Mouse (Mus musculus): ENCODE data around the gene Col9a2. TPM values are rescaled to one million over a fixed set of nuclear protein-coding genes. Genes with fewer than 3 reads are reported as not detected.
A peak's percentile ranks its signal among the peaks of the same experiment; 100 is the strongest.

Gene Col9a2
- polyA plus RNA-seq, 1 experiment from 2014 or later, result 78.8 TPM

DNA sequence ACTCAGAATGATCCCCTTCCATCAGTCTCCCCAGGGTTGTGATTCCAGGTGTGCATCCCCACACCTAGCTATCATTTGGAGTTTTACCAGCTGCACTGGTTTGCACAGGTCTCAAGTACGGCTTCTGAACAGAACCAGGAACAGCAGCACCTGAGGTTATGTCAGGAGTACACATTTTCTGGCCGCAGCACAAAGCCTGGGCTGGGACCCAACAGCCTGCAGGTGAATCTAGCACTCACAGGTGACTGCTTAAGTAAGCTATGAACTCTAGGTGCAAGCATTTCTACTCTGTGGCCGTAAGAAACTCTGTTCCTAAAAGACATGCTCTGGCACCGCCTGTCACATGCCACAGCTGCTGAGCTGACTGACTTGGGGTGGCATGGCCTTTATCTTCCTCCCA is 51.0 kb downstream of the Col9a2 start:
- WGBS, result 92% methylated on average over 4 of the region's 4 CpGs
- Histone ChIP-seq H3K9ac (replicated peaks) (no peak overlapping the region), H3K9me3 (no peaks in the 10 kb centered on the region), H3K4me1 (replicated peaks) (no peaks in the 10 kb centered on the region), H3K4me2 (no peak overlapping the region), H3K4me3 (replicated peaks) (no peak overlapping the region), H3K27ac (no peak overlapping the region), H3K36me3 (peaks cover 83% of the 10 kb centered on the region), H3K27me3 (no peaks in the 10 kb centered on the region)
- no peak for ATAC-seq (ENCODE audit: insufficient number of reproducible peaks, insufficient read depth, low FRiP score, low TSS enrichment, low read depth)

GRCm38 (mm10) chr4:121097650-121098378 is 58.6 kb downstream of the Col9a2 start, which contains the start of gene Zmpste24:
Gene Zmpste24, minus strand, starts transcription at chr4:121098241.
- peak within 1 kb of the TSS; percentile 67 for H3K4me2 ChIP-seq
- under 1% methylated on average over 39 of the region's 39 CpGs for WGBS

GRCm38 (mm10) chr4:121103304-121103703 is 64.1 kb downstream of the Col9a2 start:
- no peak for ATAC-seq (ENCODE audit: insufficient number of reproducible peaks, insufficient read depth, low FRiP score, low TSS enrichment, low read depth)

More at GRCm38 (mm10) chr4:121097650-121098378, 58.6 kb downstream of the Col9a2 start, which contains the start of gene Zmpste24:
- H3K27ac ChIP-seq, result 0 out of 2 replicates have a peak within 1 kb of the TSS, but pooled peaks have one; percentile 53
- H3K9me3 ChIP-seq, result no peaks in the 10 kb centered on the region
- peak; percentile 79 for ATAC-seq (ENCODE audit: insufficient number of reproducible peaks, insufficient read depth, low FRiP score, low TSS enrichment, low read depth)
- peak within 1 kb of the TSS; percentile 75 for H3K9ac ChIP-seq (replicated peaks)
- no peaks in the 10 kb centered on the region for H3K27me3 ChIP-seq
- H3K4me1 ChIP-seq (replicated peaks), result peaks cover 6% of the 10 kb centered on the region
- H3K36me3 ChIP-seq, result peaks cover 26% of the 10 kb centered on the region
- H3K4me3 ChIP-seq (replicated peaks), result peak within 1 kb of the TSS; percentile 80

More at GRCm38 (mm10) chr4:121103304-121103703, 64.1 kb downstream of the Col9a2 start:
- WGBS, result 82% methylated on average over 4 of the region's 4 CpGs
- no peaks in the 10 kb centered on the region for H3K4me1 ChIP-seq (replicated peaks)
- no peak overlapping the region for H3K27ac ChIP-seq
- H3K27me3 ChIP-seq, result no peaks in the 10 kb centered on the region
- H3K9me3 ChIP-seq, result no peaks in the 10 kb centered on the region
- no peak overlapping the region for H3K9ac ChIP-seq (replicated peaks)
- H3K4me2 ChIP-seq, result no peak overlapping the region
- no peak overlapping the region for H3K4me3 ChIP-seq (replicated peaks)
- no peaks in the 10 kb centered on the region for H3K36me3 ChIP-seq

Other genes starting within 250 kb of the Col9a2 start
- 117 and 118 TPM in 2 replicates for gene Nfyc, start 207.8 kb upstream of the Col9a2 start, polyA plus RNA-seq (2016; fragmentation: Nextera tagmentation; extraction: Ambion mirVana)
- 0.35 and 0.98 TPM in 2 replicates for gene Rims3, start 184.6 kb upstream of the Col9a2 start, polyA plus RNA-seq (2016; fragmentation: Nextera tagmentation; extraction: Ambion mirVana)
- gene Exo5, start 114.4 kb upstream of the Col9a2 start, polyA plus RNA-seq (2016; fragmentation: Nextera tagmentation; extraction: Ambion mirVana), result 34.7 and 34.8 TPM in 2 replicates
- 12.4 and 13.0 TPM in 2 replicates for gene Zfp69, start 87.7 kb upstream of the Col9a2 start, polyA plus RNA-seq (2016; fragmentation: Nextera tagmentation; extraction: Ambion mirVana)
- gene Smap2, start 22.1 kb upstream of the Col9a2 start, polyA plus RNA-seq (2016; fragmentation: Nextera tagmentation; extraction: Ambion mirVana), result 16.9 and 20.3 TPM in 2 replicates
- 24.2 and 24.5 TPM in 2 replicates for gene Zmpste24, start 58.9 kb downstream of the Col9a2 start, polyA plus RNA-seq (2016; fragmentation: Nextera tagmentation; extraction: Ambion mirVana)
- not detected in 2 replicates for gene Tmco2, start 69.8 kb downstream of the Col9a2 start, polyA plus RNA-seq (2016; fragmentation: Nextera tagmentation; extraction: Ambion mirVana)
- gene Rlf, start 175.7 kb downstream of the Col9a2 start, polyA plus RNA-seq (2016; fragmentation: Nextera tagmentation; extraction: Ambion mirVana), result 36.7 and 39.4 TPM in 2 replicates